Mouse (Mus musculus) lung, adult 2 months (tissue): ENCODE measurements at regions not wholly inside any gene's neighbourhood (a gene's known extent, or its start where the extent isn't known, plus 50 kb on each side); places are given as distances from the start of the nearest gene placed in this dataset.
"Not testable (repeated sequence)": the region's sequence is repeated elsewhere in the genome, so short reads cannot be mapped to it uniquely, and the experiment has no call there.

Experiments used
- CTCF ChIP-seq: fragments of 200-500 bp; IDR thresholded peaks from 2 replicates; pipeline ENCODE4 v1.5.1; 2011; ENCODE audit warnings: mild to moderate bottlenecking, low read length, control low read depth; ENCODE audit not compliant: insufficient read depth
- POLR2A ChIP-seq: fragments of 200-500 bp; IDR thresholded peaks from 2 replicates; pipeline ENCODE4 v1.6.1; 2011; ENCODE audit warnings: low read depth, mild to moderate bottlenecking, control low read depth, low read length, borderline replicate concordance; ENCODE audit errors: extremely low read depth

- TF ChIP-seq POLR2A, CTCF: not testable (repeated sequence)
Measured at GRCm38 (mm10) chr12:114493500-114494031, 949.9 kb downstream of the Adam6a start.
